Mouse (Mus musculus): ENCODE measurements around the gene Klhl26. TPM values are rescaled to one million over a fixed set of nuclear protein-coding genes. Genes with fewer than 3 reads are reported as not detected.
"Not testable (repeated sequence)": the region's sequence is repeated elsewhere in the genome, so short reads cannot be mapped to it uniquely, and the experiment has no call there.

Klhl26 gene
- polyA plus RNA-seq (2016; fragmentation: Nextera tagmentation; extraction: Ambion mirVana) = 24.1 and 29.0 TPM in 2 replicates

GRCm38 (mm10) chr8:70476333-70477268 lies at the start of gene Klhl26:
Gene Klhl26 (minus strand): TSS chr8:70476968.
- peak within 1 kb of the TSS; percentile 90 for H3K27ac ChIP-seq
- no peaks in the 10 kb centered on the region for H3K9me3 ChIP-seq (replicated peaks)
- H3K27me3 ChIP-seq (ENCODE audit: low read depth, poor library complexity, severe bottlenecking) = no peaks in the 10 kb centered on the region
- under 1% methylated on average over 53 of the region's 53 CpGs for WGBS
- H3K36me3 ChIP-seq = peaks cover 7% of the 10 kb centered on the region
- peak; percentile 92 for DNase-seq (ENCODE audit: low spot score)
- peaks cover 44% of the 10 kb centered on the region for H3K4me1 ChIP-seq
- H3K4me3 ChIP-seq = peak within 1 kb of the TSS; percentile 83

DNA sequence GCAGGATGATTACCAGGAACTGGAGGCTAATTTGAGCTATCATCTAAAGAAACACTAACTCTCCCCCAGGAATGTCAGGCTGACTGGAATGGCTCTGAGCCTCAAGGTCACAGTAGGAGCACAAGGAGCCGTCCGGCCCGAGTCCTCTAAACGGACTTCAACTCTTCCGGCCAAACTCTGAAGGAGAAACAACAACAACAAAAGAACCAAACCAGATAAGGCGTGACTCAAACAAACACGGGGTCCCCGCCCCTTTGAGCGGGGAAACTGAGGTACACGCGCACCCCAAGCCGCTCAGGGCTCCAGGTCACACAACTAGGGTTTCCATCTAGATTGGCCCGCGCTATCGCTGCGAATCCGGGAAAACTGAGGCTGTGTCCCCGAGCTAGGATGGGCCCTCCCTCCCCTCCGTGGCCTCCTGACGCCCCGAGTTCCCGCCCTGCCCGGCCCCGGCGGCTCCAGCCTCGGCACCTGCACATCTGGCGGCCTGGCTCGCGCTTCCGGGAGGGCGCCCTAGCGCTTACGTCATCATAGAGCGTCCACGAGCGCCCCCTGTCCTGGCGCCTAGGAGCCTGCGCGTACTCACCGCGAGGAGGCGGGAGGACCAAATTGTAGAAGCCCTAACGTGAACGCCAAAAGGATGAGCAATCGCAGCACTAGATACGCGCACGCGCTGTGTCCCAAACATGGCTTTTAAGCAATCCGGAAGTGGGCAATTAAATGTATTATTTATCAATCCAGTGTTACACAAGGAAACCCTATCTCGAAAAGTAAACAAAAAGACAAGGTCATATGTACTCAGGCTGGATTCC lies 46.0 kb upstream of the Klhl26 start:
- H3K36me3 ChIP-seq = peaks cover 17% of the 10 kb centered on the region
- WGBS = under 1% methylated on average over 49 of the region's 51 CpGs
- H3K27ac ChIP-seq = peak overlapping the region; percentile 91
- no peaks in the 10 kb centered on the region for H3K27me3 ChIP-seq (ENCODE audit: low read depth, poor library complexity, severe bottlenecking)
- peaks cover 20% of the 10 kb centered on the region for H3K4me1 ChIP-seq
- H3K9me3 ChIP-seq (replicated peaks) = no peaks in the 10 kb centered on the region
- H3K4me3 ChIP-seq = peak overlapping the region; percentile 79
- DNase-seq (ENCODE audit: low spot score) = peak; percentile 97

GRCm38 (mm10) chr8:70519606-70520005 lies 42.8 kb upstream of the Klhl26 start:
- Histone ChIP-seq H3K36me3 (peaks cover 37% of the 10 kb centered on the region), H3K27ac (no peak overlapping the region), H3K4me1 (peaks cover 11% of the 10 kb centered on the region), H3K9me3 (replicated peaks) (no peaks in the 10 kb centered on the region), H3K27me3 (ENCODE audit: low read depth, poor library complexity, severe bottlenecking) (no peaks in the 10 kb centered on the region), H3K4me3 (no peak overlapping the region)
- DNase-seq (ENCODE audit: low spot score) = no peak
- 76% methylated on average over 2 of the region's 2 CpGs for WGBS

DNA sequence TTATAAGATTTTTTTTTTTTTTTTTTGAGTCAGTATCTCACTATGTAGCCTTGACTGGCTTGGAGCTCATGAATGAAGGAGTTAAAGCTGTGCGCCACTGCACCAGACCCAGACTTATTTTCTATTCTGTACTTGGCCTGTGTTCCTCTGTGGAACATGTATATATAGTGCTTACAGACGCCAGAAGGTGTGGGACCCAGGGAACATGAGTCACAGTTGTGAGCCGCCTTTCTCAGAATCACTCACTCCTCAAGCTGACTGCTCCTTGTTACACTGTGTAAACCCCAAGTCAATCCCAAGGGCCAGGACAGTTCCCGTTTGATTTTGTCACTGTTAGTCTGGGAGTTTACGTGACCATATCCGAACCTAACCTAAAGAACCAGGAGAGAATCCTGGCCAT lies 42.3 kb upstream of the Klhl26 start:
- Histone ChIP-seq H3K4me1 (peaks cover 11% of the 10 kb centered on the region), H3K9me3 (replicated peaks) (no peaks in the 10 kb centered on the region), H3K36me3 (peaks cover 42% of the 10 kb centered on the region), H3K27ac (no peak overlapping the region), H3K27me3 (ENCODE audit: low read depth, poor library complexity, severe bottlenecking) (no peaks in the 10 kb centered on the region), H3K4me3 (no peak overlapping the region)
- no peak for DNase-seq (ENCODE audit: low spot score)
- 93% methylated on average over 6 of the region's 6 CpGs for WGBS

- peaks cover 11% of the 10 kb centered on the region for H3K4me1 ChIP-seq
- H3K9me3 ChIP-seq (replicated peaks) = no peaks in the 10 kb centered on the region
- WGBS = 73% methylated on average over 10 of the region's 10 CpGs
- H3K27me3 ChIP-seq (ENCODE audit: low read depth, poor library complexity, severe bottlenecking) = no peaks in the 10 kb centered on the region
- no peak overlapping the region for H3K4me3 ChIP-seq
- no peak overlapping the region for H3K27ac ChIP-seq
- DNase-seq (ENCODE audit: low spot score) = no peak
- H3K36me3 ChIP-seq = peaks cover 52% of the 10 kb centered on the region
Measured at GRCm38 (mm10) chr8:70517940-70518643, 41.3 kb upstream of the Klhl26 start.

DNA sequence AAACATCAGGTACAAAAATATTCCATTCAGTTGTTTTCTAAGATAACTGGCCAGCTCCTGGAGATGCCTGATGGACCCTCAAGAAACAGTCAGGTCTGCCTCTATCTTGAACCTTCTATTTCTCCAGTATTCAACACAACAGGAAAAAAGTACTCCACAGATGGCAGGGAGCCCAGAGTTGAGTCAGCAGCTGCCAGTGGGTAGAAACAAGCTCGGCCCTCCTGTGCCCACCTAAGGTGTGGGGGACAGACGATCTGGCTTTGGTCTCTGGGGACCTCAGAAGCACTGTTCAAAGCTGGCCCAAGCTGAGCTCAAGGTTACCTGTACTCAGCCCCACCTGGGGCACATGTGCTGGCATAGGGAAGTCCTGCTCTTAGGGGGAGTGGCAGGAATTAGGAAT lies 36.7 kb upstream of the Klhl26 start:
- Histone ChIP-seq H3K4me3 (no peak overlapping the region), H3K27ac (no peak overlapping the region), H3K36me3 (peaks cover 64% of the 10 kb centered on the region), H3K27me3 (ENCODE audit: low read depth, poor library complexity, severe bottlenecking) (no peaks in the 10 kb centered on the region), H3K4me1 (peaks cover 10% of the 10 kb centered on the region), H3K9me3 (replicated peaks) (no peaks in the 10 kb centered on the region)
- WGBS = 86% methylated on average over 2 of the region's 2 CpGs
- no peak for DNase-seq (ENCODE audit: low spot score)

DNA sequence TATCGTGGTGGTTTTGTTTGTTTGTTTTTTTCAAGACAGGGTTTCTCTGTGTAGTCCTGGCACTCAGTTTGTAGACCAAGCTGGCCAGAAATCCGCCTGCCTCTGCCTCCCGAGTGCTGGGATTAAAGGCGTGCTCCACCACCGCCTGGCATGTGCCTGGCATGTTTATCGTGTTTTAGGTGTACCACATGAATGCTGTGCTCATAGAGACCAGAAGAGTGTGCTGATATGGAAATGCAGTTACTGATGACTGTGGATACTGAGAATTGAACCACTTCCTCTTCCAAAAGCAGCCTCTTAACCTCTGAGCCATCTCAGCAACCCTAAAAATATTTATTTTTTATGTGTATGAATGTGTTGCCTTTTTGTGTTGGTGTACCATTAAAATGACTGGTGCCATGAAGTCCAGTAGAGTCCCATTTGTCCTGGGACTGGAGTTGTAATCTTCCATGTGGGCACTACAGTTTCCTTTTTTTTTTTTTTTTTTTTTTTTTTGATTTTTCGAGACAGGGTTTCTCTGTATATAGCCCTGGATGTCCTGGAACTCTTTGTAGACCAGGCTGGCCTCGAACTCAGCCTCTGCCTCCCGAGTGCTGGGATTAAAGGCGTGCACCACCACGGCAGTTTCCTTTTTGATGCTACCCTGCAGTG lies 35.6 kb upstream of the Klhl26 start:
- DNase-seq (ENCODE audit: low spot score) = no peak
- H3K27me3 ChIP-seq (ENCODE audit: low read depth, poor library complexity, severe bottlenecking) = no peaks in the 10 kb centered on the region
- no peak overlapping the region for H3K4me3 ChIP-seq
- no peaks in the 10 kb centered on the region for H3K9me3 ChIP-seq (replicated peaks)
- peaks cover 64% of the 10 kb centered on the region for H3K36me3 ChIP-seq
- WGBS = 93% methylated on average over 11 of the region's 11 CpGs
- H3K27ac ChIP-seq = no peak overlapping the region
- H3K4me1 ChIP-seq = peaks cover 11% of the 10 kb centered on the region

- Histone ChIP-seq H3K4me1 (peaks cover 11% of the 10 kb centered on the region), H3K9me3 (replicated peaks) (no peaks in the 10 kb centered on the region), H3K27me3 (ENCODE audit: low read depth, poor library complexity, severe bottlenecking) (no peaks in the 10 kb centered on the region), H3K36me3 (peaks cover 68% of the 10 kb centered on the region), H3K27ac (no peak overlapping the region), H3K4me3 (0 out of 2 replicates have a peak overlapping the region, but pooled peaks have one; percentile 98)
- WGBS = 94% methylated on average over 2 of the region's 2 CpGs
- DNase-seq (ENCODE audit: low spot score) = no peak
Measured at GRCm38 (mm10) chr8:70511770-70512169, 35.0 kb upstream of the Klhl26 start.

GRCm38 (mm10) chr8:70511174-70511573 lies 34.4 kb upstream of the Klhl26 start:
- 90% methylated on average over 6 of the region's 6 CpGs for whole genome bisulfite sequencing
- H3K36me3 ChIP-seq = peaks cover 62% of the 10 kb centered on the region

DNA sequence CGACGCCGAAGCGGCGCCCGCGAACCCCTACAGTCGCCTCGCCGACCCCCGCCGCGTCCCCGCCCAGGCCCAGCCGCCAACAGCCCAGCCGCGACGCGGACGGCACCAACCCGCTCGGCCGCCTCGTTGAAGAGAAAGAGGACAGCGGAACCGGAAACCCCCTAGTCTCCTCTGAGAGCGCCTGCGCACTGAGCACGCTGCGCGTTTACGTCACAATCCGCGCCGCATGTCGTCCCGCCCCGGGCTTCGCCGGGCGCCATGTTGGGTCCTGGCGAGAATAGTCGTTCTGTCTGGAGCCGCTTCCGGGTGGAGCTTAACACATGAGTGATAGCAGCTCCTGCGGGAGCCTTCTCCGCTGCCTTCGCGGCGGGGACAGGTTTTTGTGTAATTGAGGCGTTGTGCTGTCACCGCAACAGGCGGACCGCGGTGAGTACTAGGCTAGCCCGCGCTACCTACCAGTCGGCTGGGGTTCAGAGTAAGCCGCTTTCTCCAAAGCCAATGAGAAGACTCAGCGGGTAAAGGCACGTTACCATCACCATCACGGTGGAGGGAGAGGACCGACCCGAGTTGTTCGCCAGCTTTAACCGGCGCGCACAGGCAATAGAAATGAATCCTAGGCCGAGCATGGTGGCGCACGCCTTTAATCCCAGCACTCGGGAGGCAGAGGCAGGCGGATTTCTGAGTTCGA lies 33.6 kb upstream of the Klhl26 start, which contains the start of gene Uba52:
Gene Uba52, minus strand, starts transcription at position 574 of the 688 bp plus-strand sequence.
- H3K4me3 ChIP-seq = peak within 1 kb of the TSS; percentile 98
- 2% methylated on average over 74 of the region's 74 CpGs for WGBS
- peak; percentile 98 for DNase-seq (ENCODE audit: low spot score)
- peaks cover 60% of the 10 kb centered on the region for H3K36me3 ChIP-seq
- no peaks in the 10 kb centered on the region for H3K9me3 ChIP-seq (replicated peaks)
- H3K27ac ChIP-seq = peak within 1 kb of the TSS; percentile 97
- no peaks in the 10 kb centered on the region for H3K27me3 ChIP-seq (ENCODE audit: low read depth, poor library complexity, severe bottlenecking)
- peaks cover 20% of the 10 kb centered on the region for H3K4me1 ChIP-seq

More at GRCm38 (mm10) chr8:70511174-70511573, 34.4 kb upstream of the Klhl26 start:
- H3K27me3 ChIP-seq (ENCODE audit: low read depth, poor library complexity, severe bottlenecking); H3K9me3 ChIP-seq (replicated peaks); DNase-seq (ENCODE audit: low spot score): not testable (repeated sequence)
- Histone ChIP-seq H3K4me1 (peaks cover 12% of the 10 kb centered on the region), H3K27ac (peak overlapping the region; percentile 97), H3K4me3 (peak overlapping the region; percentile 98)

GRCm38 (mm10) chr8:70509281-70509952 lies 32.6 kb upstream of the Klhl26 start:
- Histone ChIP-seq H3K9me3 (replicated peaks) (no peaks in the 10 kb centered on the region), H3K27ac (peak overlapping the region; percentile 97), H3K4me3 (peak overlapping the region; percentile 98), H3K36me3 (peaks cover 53% of the 10 kb centered on the region), H3K4me1 (peaks cover 30% of the 10 kb centered on the region), H3K27me3 (ENCODE audit: low read depth, poor library complexity, severe bottlenecking) (no peaks in the 10 kb centered on the region; the same call in 1 of the 2 replicates)
- DNase-seq (ENCODE audit: low spot score) = no peak
- WGBS = 11% methylated on average over 25 of the region's 25 CpGs
